Mouse (Mus musculus) myocyte (in vitro differentiated cells): Measurements from ENCODE around the gene Rhpn2. TPM values are rescaled to one million over a fixed set of nuclear protein-coding genes. Genes with fewer than 3 reads are reported as not detected.

Source experiments
- H3K27me3 ChIP-seq: one replicate; pipeline ENCODE4 v1.6.1; 2011; ENCODE audit not compliant: control insufficient read depth, insufficient read depth, insufficient read length
- H3K36me3 ChIP-seq: one replicate; pipeline ENCODE4 v1.6.1; 2011; ENCODE audit not compliant: control insufficient read depth, insufficient read depth
- H3K4me2 ChIP-seq: one replicate; pipeline ENCODE4 v1.6.1; 2011; ENCODE audit warnings: low read depth, control low read depth
- H3K4me3 ChIP-seq: one replicate; pipeline ENCODE4 v1.5.1; 2011; ENCODE audit warnings: mild to moderate bottlenecking, control low read depth, moderate library complexity
- H3K79me2 ChIP-seq: one replicate; pipeline ENCODE4 v1.6.1; 2011; ENCODE audit not compliant: control insufficient read depth, insufficient read depth
- H3ac ChIP-seq: one replicate; pipeline ENCODE4 v1.6.1; 2011; ENCODE audit not compliant: control insufficient read depth, insufficient read length
- CEBPB ChIP-seq: IDR thresholded peaks from 2 replicates; pipeline ENCODE4 v1.6.1; 2011; ENCODE audit warnings: mild to moderate bottlenecking, moderate library complexity; ENCODE audit not compliant: poor library complexity, insufficient read depth, severe bottlenecking
- E2F4 ChIP-seq: IDR thresholded peaks from one replicate; pipeline ENCODE4 v1.6.1; 2011; ENCODE audit warnings: mild to moderate bottlenecking, control low read depth, moderate library complexity; ENCODE audit not compliant: insufficient read depth
- MAX ChIP-seq: IDR thresholded peaks from one replicate; pipeline ENCODE4 v1.6.1; 2011; ENCODE audit warnings: low read depth, mild to moderate bottlenecking, control low read depth
- MYOD1 ChIP-seq, 3 experiments: IDR thresholded peaks; one replicate each; pipeline ENCODE4 v1.6.1; 2011; ENCODE audit warnings: control low read depth in 2 of 3, low read depth in 2 of 3, mild to moderate bottlenecking in 2 of 3, moderate library complexity in 1 of 3; ENCODE audit not compliant: insufficient read length in 2 of 3, control insufficient read depth in 1 of 3
- MYOG ChIP-seq, 3 experiments: IDR thresholded peaks; one replicate each; pipeline ENCODE4 v1.6.1; 2011; ENCODE audit warnings: control low read depth in 2 of 3, low read depth in 2 of 3, mild to moderate bottlenecking in 2 of 3; ENCODE audit not compliant: insufficient read length in 2 of 3, control insufficient read depth in 1 of 3, insufficient read depth in 1 of 3
- POLR2A ChIP-seq: IDR thresholded peaks from one replicate; pipeline ENCODE4 v1.6.1; 2011; ENCODE audit warnings: low read depth, mild to moderate bottlenecking, control low read depth, moderate library complexity; ENCODE audit not compliant: insufficient read length
- POLR2AphosphoS2 ChIP-seq: IDR thresholded peaks from one replicate; pipeline ENCODE4 v1.6.1; 2011; ENCODE audit warnings: low read depth, control low read depth; ENCODE audit not compliant: insufficient read length
- REST ChIP-seq: IDR thresholded peaks from one replicate; pipeline ENCODE4 v1.6.1; 2011; ENCODE audit warnings: mild to moderate bottlenecking, control low read depth, moderate library complexity; ENCODE audit not compliant: insufficient read depth, insufficient read length
- SRF ChIP-seq: IDR thresholded peaks from one replicate; pipeline ENCODE4 v1.6.1; 2011; ENCODE audit warnings: low read depth; ENCODE audit not compliant: control insufficient read depth, insufficient read length
- TCF12 ChIP-seq: IDR thresholded peaks from one replicate; pipeline ENCODE4 v1.6.1; 2011; ENCODE audit warnings: mild to moderate bottlenecking, control low read depth; ENCODE audit not compliant: poor library complexity, insufficient read depth, severe bottlenecking
- TCF3 ChIP-seq: IDR thresholded peaks from one replicate; pipeline ENCODE4 v1.6.1; 2011; ENCODE audit warnings: low read depth, control low read depth; ENCODE audit not compliant: insufficient read length
- USF1 ChIP-seq: IDR thresholded peaks from one replicate; pipeline ENCODE4 v1.6.1; 2011; ENCODE audit warnings: low read depth, mild to moderate bottlenecking, control low read depth, moderate library complexity
- polyA plus RNA-seq: library from polyadenylated mRNA; unstranded; fragments of >200 nt; fragmentation: generic; extraction: Trizol; gene quantifications from one replicate; pipeline ENCODE4 v1.2.1, GENCODE M21; 2012; ENCODE audit warnings: missing spikeins

The Rhpn2 gene
- polyA plus RNA-seq, 1 experiment = 0.66 TPM

- TF ChIP-seq POLR2AphosphoS2 = no peak
- no peak for TF ChIP-seq MYOG (IDR thresholded peaks at IDR 0.05; ENCODE audit: control insufficient read depth in 1 of 3, insufficient read depth in 1 of 3, insufficient read length in 2 of 3, low read depth in 2 of 3)
- TF ChIP-seq MAX = no peak
- no peak for TF ChIP-seq CEBPB
- TF ChIP-seq TCF12 = no peak
- TF ChIP-seq USF1 = no peak
- no peak for TF ChIP-seq E2F4
- TF ChIP-seq POLR2A = no peak
- TF ChIP-seq REST = no peak
- TF ChIP-seq TCF3 = no peak
- TF ChIP-seq SRF = no peak
- no peak for TF ChIP-seq MYOD1 (IDR thresholded peaks at IDR 0.05; ENCODE audit: control insufficient read depth in 1 of 3, insufficient read length in 2 of 3, low read depth in 2 of 3)
- no peak overlapping the region for H3K4me2 ChIP-seq
- H3K4me3 ChIP-seq = no peak overlapping the region
- H3ac ChIP-seq = no peak overlapping the region
- H3K79me2 ChIP-seq = no peaks in the 10 kb centered on the region
- peaks cover 8% of the 10 kb centered on the region for H3K36me3 ChIP-seq
- no peaks in the 10 kb centered on the region for H3K27me3 ChIP-seq
These were observed 94.2 kb downstream of the Rhpn2 start for GRCm38 (mm10) chr7:35428146-35428545.

GRCm38 (mm10) chr7:35435266-35435665, 101.3 kb downstream of the Rhpn2 start:
- Histone ChIP-seq H3K27me3 (no peaks in the 10 kb centered on the region), H3K36me3 (no peaks in the 10 kb centered on the region), H3K4me2 (no peak overlapping the region), H3ac (no peak overlapping the region), H3K4me3 (no peak overlapping the region), H3K79me2 (no peaks in the 10 kb centered on the region)
- no peak for TF ChIP-seq TCF12
- TF ChIP-seq MYOD1 (IDR thresholded peaks at IDR 0.05; ENCODE audit: control insufficient read depth in 1 of 3, insufficient read length in 2 of 3, low read depth in 2 of 3) = no peak
- TF ChIP-seq TCF3 = no peak
- TF ChIP-seq SRF = no peak
- TF ChIP-seq USF1 = no peak
- no peak for TF ChIP-seq CEBPB
- TF ChIP-seq MAX = no peak
- no peak for TF ChIP-seq MYOG (IDR thresholded peaks at IDR 0.05; ENCODE audit: control insufficient read depth in 1 of 3, insufficient read depth in 1 of 3, insufficient read length in 2 of 3, low read depth in 2 of 3)
- no peak for TF ChIP-seq POLR2AphosphoS2
- TF ChIP-seq E2F4 = no peak
- TF ChIP-seq REST = no peak
- TF ChIP-seq POLR2A = no peak

Other genes with a start within 250 kb of the Rhpn2 start
- 7.7 TPM for gene Cebpa, start 214.9 kb upstream of the Rhpn2 start, polyA plus RNA-seq
- not detected for gene Slc7a10, start 147.8 kb upstream of the Rhpn2 start, polyA plus RNA-seq
- gene Lrp3, start 118.7 kb upstream of the Rhpn2 start, polyA plus RNA-seq = not detected
- 4.8 TPM for gene Gpatch1, start 15.7 kb upstream of the Rhpn2 start, polyA plus RNA-seq
- 6.8 TPM for gene Faap24, start 62.7 kb downstream of the Rhpn2 start, polyA plus RNA-seq
- gene Cep89, start 62.9 kb downstream of the Rhpn2 start, polyA plus RNA-seq = 14.7 TPM
- gene Slc7a9, start 114.6 kb downstream of the Rhpn2 start, polyA plus RNA-seq = not detected
- not detected for gene Tdrd12, start 203.6 kb downstream of the Rhpn2 start, polyA plus RNA-seq
- 18.3 TPM for gene Nudt19, start 222.1 kb downstream of the Rhpn2 start, polyA plus RNA-seq